In genomic region chr10:22731272-22732093, GRCm38 (mm10) we compare ENCODE assay signal across 8 mouse cellular contexts. TPM values are rescaled to one million over a fixed set of nuclear protein-coding genes. Genes with fewer than 3 reads are reported as not detected.
DNase-seq lines count a peak whose midpoint lies in the region; ATAC-seq and TF ChIP-seq lines count a peak whose summit lies in the region.

TSS of gene Tbpl1 (minus strand) at chr10:22731938.

- H3K4me3 ChIP-seq in embryonic facial prominence, embryonic 14.5 days (ENCODE audit: low read depth, low read length): peak within 1 kb of the TSS; percentile 95
- peak within 1 kb of the TSS; percentile 93 for H3K4me3 ChIP-seq in heart, adult 2 months
- H3K4me3 ChIP-seq in limb, embryonic 13.5 days: peak within 1 kb of the TSS; percentile 98
- peak within 1 kb of the TSS; percentile 69 for H3K4me3 ChIP-seq in midbrain, embryonic 16.5 days (ENCODE audit: low read depth, low read length)

- H3K4me2 ChIP-seq in embryonic facial prominence, embryonic 14.5 days (ENCODE audit: low read depth, low read length): peak within 1 kb of the TSS; percentile 94
- peak within 1 kb of the TSS; percentile 93 for H3K4me2 ChIP-seq in limb, embryonic 13.5 days (replicated peaks)
- peak within 1 kb of the TSS; percentile 71 for H3K4me2 ChIP-seq in midbrain, embryonic 16.5 days (ENCODE audit: low read length)

- intact Hi-C loops in heart, adult 2 months (cut with DNase I): loop anchor here (10.0 kb wide), 1 partner anchor 587 kb away; the partner anchor contains the start of gene E030030I06Rik

- H3K27ac ChIP-seq in embryonic facial prominence, embryonic 14.5 days (replicated peaks; ENCODE audit: low read depth, low read length): peak within 1 kb of the TSS; percentile 89
- H3K27ac ChIP-seq in heart, adult 2 months: peak within 1 kb of the TSS; percentile 99
- peak within 1 kb of the TSS; percentile 88 for H3K27ac ChIP-seq in limb, embryonic 13.5 days
- peak within 1 kb of the TSS; percentile 95 for H3K27ac ChIP-seq in midbrain, embryonic 16.5 days (ENCODE audit: low read length)

- H3K4me1 ChIP-seq in embryonic facial prominence, embryonic 14.5 days (ENCODE audit: control insufficient read depth, insufficient read depth, low read length): peaks cover 10% of the 10 kb centered on the region
- H3K4me1 ChIP-seq in heart, adult 2 months (ENCODE audit: control insufficient read depth, insufficient read depth, low read length): peaks cover 9% of the 10 kb centered on the region
- H3K4me1 ChIP-seq in limb, embryonic 13.5 days: peaks cover 23% of the 10 kb centered on the region
- H3K4me1 ChIP-seq in midbrain, embryonic 16.5 days (ENCODE audit: control insufficient read depth, insufficient read depth, low read length): peaks cover 34% of the 10 kb centered on the region

- peaks cover 12% of the 10 kb centered on the region for H3K79me2 ChIP-seq in heart, adult 2 months (replicated peaks; ENCODE audit: control insufficient read depth, insufficient read depth, low read length)

- ATAC-seq in embryonic facial prominence, embryonic 14.5 days (ENCODE audit: low read depth): peak; percentile 100
- peak; percentile 99 for ATAC-seq in limb, embryonic 13.5 days (ENCODE audit: low FRiP score, low read depth)
- ATAC-seq in midbrain, embryonic 16.5 days: peak; percentile 99

- no peaks in the 10 kb centered on the region for H3K9me3 ChIP-seq in embryonic facial prominence, embryonic 14.5 days (ENCODE audit: control insufficient read depth, low read length)
- no peaks in the 10 kb centered on the region for H3K9me3 ChIP-seq in limb, embryonic 13.5 days
- no peaks in the 10 kb centered on the region for H3K9me3 ChIP-seq in midbrain, embryonic 16.5 days (replicated peaks; ENCODE audit: control insufficient read depth, low read length, poor library complexity, severe bottlenecking)

- peak; percentile 97 for DNase-seq in 416B (ENCODE audit: low read depth)
- peak; percentile 79 to 89 for DNase-seq in adrenal gland, postnatal 4 days (ENCODE audit: low spot score in 2 of 2)
- peak; percentile 98 for DNase-seq in embryonic facial prominence, embryonic 14.5 days (ENCODE audit: low spot score)
- peak; percentile 97 to 98 for DNase-seq in heart, adult 2 months
- peak; percentile 96 for DNase-seq in kidney, adult 8-10 months
- DNase-seq in spleen, postnatal 36 days (ENCODE audit: low spot score in 2 of 2): peak; percentile 96 to 97

- peak within 1 kb of the TSS; percentile 93 for H3K9ac ChIP-seq in embryonic facial prominence, embryonic 14.5 days (ENCODE audit: low read depth, low read length)
- peak within 1 kb of the TSS; percentile 100 for H3K9ac ChIP-seq in heart, adult 2 months (ENCODE audit: low read depth, low read length)
- H3K9ac ChIP-seq in limb, embryonic 13.5 days: peak within 1 kb of the TSS; percentile 98
- peak within 1 kb of the TSS; percentile 97 for H3K9ac ChIP-seq in midbrain, embryonic 16.5 days (ENCODE audit: low read depth, low read length)

- H3K27me3 ChIP-seq in embryonic facial prominence, embryonic 14.5 days (replicated peaks; ENCODE audit: control insufficient read depth, insufficient read depth, low read length): no peaks in the 10 kb centered on the region
- no peaks in the 10 kb centered on the region for H3K27me3 ChIP-seq in heart, adult 2 months (ENCODE audit: control insufficient read depth, insufficient read depth, low read length)
- no peaks in the 10 kb centered on the region for H3K27me3 ChIP-seq in limb, embryonic 13.5 days
- no peaks in the 10 kb centered on the region for H3K27me3 ChIP-seq in midbrain, embryonic 16.5 days (ENCODE audit: control insufficient read depth, insufficient read depth, low read depth, low read length)

- WGBS in embryonic facial prominence, embryonic 14.5 days: under 1% methylated on average over 51 of the region's 77 CpGs
- WGBS in heart, adult 2 months: under 1% methylated on average over 77 of the region's 77 CpGs
- WGBS in limb, embryonic 13.5 days: under 1% methylated on average over 77 of the region's 77 CpGs
- under 1% methylated on average over 76 of the region's 77 CpGs for WGBS in midbrain, embryonic 16.5 days

- no peaks in the 10 kb centered on the region for H3K36me3 ChIP-seq in embryonic facial prominence, embryonic 14.5 days (ENCODE audit: control insufficient read depth, insufficient read depth, low read length)
- peaks cover 3% of the 10 kb centered on the region; the same call in 1 of the 2 replicates for H3K36me3 ChIP-seq in heart, adult 2 months (ENCODE audit: control insufficient read depth, insufficient read depth, low read length)
- no peaks in the 10 kb centered on the region for H3K36me3 ChIP-seq in limb, embryonic 13.5 days
- H3K36me3 ChIP-seq in midbrain, embryonic 16.5 days (ENCODE audit: control insufficient read depth, insufficient read depth, low read length): no peaks in the 10 kb centered on the region

- peak; percentile 52 for TF ChIP-seq CTCF in heart, adult 2 months (IDR thresholded peaks at IDR 0.05)

- no peak for TF ChIP-seq EP300 in heart, adult 2 months (IDR thresholded peaks at IDR 0.05; ENCODE audit: insufficient read depth, low read depth, low read length)

- peak; percentile 85 for TF ChIP-seq POLR2A in heart, adult 2 months (IDR thresholded peaks at IDR 0.05; ENCODE audit: insufficient read depth, low read depth, low read length)

RNA-seq across cellular contexts. Expression of gene Tbpl1, which starts in this region (rescaled TPM):
- 10 to 100 TPM; 40.0 to 41.1 TPM for total RNA-seq in adrenal gland, postnatal 4 days (2021)
- 49.5 and 56.0 TPM in 2 replicates for polyA plus RNA-seq in embryonic facial prominence, embryonic 14.5 days (2014; fragmentation: Nextera tagmentation; extraction: Ambion mirVana)
- 10 to 100 TPM; 20.8 to 23.0 TPM for total RNA-seq in heart, adult 2 months (2021)
- polyA plus RNA-seq in heart, adult 2 months (2012; rRNA removed): 15.1 and 15.3 TPM in 2 replicates
- 63.5 and 72.1 TPM in 2 replicates for polyA plus RNA-seq in limb, embryonic 13.5 days (2015; fragmentation: Nextera tagmentation; extraction: Ambion mirVana)
- 88.8 and 99.7 TPM in 2 replicates for polyA plus RNA-seq in midbrain, embryonic 16.5 days (2015; fragmentation: Nextera tagmentation; extraction: Ambion mirVana)

Comparison
In these comparisons a context has a peak if more than half of its experiments do, and no peak if none do; other contexts are left out.
1. Peak in every context shown above with its lines: DNase-seq, ATAC-seq, H3K4me3 ChIP-seq and H3K27ac ChIP-seq.